Mouse (Mus musculus) right cerebral cortex, postnatal 36 days (tissue): ENCODE measurements around the gene Ctsq.
"Not testable (repeated sequence)": the region's sequence is repeated elsewhere in the genome, so short reads cannot be mapped to it uniquely, and the experiment has no call there.

Experiments used
- DNase-seq, 2 experiments: peaks; one replicate each; pipeline ENCODE4 v3.0.0; 2022; ENCODE audit warnings: low spot score in 2 of 2, mixed read lengths in 1 of 2

Gene Ctsq

DNA sequence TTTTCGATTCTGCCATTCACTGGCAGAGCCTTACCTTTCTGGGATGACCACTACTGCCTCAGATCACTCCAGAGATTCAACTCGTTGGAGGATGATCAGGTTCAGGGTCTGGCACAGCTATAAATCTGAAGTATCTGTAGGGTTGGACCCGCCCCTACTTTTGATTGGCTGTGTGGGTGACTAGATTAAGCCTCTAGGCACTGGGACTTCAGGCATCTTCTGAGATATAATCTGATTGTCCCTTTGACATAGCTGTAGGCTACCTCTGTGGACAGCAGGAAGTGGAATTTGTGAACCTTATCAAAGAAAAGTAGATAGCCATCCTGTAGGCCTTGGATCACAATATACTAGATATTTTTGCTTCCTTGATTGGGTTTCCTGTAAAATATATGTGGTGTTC is at the start of gene Ctsq:
Gene Ctsq, minus strand, starts transcription at position 101 of the 400 bp plus-strand sequence.
- DNase-seq, result no peak

DNA sequence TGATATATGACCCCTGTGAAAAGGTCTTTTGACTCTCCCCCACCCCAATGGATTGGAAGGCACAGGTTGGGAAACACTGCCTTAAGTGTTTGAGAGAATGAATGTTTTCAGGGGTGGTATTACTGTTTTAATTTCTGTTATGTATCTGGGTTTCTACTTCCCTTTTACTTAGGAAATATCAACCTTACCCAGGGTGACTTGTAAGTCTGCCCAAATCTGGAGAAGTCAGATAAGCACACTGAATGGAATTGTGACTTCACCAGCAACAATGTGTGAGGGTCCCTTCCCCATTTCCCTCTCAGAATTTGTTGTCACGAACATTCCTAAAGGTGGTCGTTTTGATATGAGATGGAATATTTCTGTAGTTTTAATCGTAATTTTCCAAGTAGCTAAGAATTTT is 17.6 kb downstream of the Ctsq start:
- no peak for DNase-seq

DNA sequence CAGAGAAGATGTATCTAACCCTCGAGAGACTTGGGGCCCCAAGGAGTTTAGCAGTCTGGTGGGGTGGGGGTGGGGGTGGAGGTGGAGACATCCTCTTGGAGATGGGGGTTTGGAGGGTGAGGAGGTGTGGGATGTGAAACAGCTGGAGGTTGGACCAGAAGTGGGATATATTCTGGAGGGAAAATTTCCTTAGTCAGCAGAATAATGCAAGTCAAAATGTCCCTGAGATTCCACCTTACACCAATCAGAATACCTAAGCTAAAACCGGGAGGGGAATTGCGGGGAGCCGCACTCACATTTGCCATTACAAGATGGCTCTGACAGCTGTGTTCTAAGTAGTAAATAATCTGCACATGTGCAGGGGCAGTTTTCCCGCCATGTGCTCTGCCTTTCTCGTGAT is 18.6 kb downstream of the Ctsq start:
- no peak for DNase-seq

DNA sequence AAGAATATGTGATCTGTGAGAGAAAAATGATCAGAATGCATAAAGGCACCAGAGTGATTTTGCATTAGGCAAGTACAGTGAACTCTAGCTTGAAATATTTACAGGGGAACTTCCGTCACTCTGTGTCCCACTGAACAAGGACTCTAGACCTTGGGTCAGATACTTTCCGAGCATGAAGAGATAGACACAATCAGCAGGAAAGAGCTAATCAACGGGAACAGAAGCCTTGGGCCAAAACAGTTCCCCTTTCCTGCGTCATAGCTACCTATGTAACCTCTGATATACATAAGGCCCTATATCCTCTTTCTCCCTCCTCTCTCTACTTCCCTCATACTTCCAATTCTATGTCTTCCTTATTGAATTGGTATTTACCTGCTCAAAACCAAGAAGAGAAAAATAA is 30.3 kb downstream of the Ctsq start:
- no peak for DNase-seq

DNA sequence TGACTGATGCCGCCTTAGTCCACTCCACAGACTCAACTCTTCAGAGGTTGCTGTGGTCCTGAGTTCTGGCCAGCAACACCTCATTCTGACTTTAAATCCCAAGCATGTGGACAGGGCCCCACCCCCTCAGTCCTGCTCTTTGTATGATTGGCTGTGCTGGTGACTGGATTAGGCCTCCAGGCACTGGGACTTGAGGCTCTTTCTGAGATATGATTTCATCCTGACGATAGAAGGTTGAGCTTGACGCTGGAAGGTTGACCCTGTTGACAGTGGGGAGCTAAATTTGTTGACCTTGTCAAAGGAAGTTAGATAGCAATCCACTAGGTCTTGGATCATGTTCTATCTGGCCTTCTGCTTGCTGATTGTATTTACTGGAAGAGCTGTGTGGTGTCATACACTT is 34.6 kb downstream of the Ctsq start, which contains the start of gene Ctsj:
Gene Ctsj, minus strand, starts transcription at position 101 of the 400 bp plus-strand sequence.
- no peak for DNase-seq

DNA sequence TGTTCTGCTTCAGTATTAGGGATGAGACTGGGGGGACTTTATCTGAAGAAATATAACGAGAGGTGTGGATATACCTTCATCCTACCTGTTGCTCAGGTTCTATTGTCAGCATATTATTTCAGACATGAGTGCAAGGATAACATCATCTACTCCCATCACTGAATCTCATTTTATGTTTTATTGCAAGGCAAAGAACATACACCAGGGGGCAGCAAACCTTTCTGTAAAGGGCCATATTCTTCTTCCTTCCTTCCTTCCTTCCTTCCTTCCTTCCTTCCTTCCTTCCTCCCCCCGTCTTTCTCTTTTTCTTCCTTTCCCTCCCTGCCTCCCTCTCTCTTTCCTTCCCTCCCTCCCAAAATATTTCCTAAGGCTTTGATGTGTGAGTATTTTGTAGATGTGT is 42.8 kb downstream of the Ctsq start:
- DNase-seq, result no peak

DNA sequence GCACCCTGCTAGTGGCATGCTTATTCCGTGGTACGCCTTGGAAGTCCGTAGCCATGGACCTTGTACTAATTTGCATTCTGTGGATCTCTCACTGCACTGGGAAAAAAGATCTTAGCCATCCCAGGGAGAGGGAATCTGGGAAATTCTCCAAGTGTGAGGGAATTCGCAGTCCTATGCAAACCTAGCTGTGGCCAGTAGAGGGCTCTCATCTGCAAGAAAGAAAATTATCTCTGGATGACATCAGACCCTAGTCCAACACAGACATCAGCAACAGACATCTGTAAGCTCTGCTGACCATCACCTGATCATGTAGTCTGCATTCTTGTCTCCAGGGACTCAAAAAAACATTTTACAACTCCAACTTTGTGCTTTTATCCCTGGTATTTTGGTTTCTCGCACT is 53.5 kb downstream of the Ctsq start:
- not testable (repeated sequence) for DNase-seq
